Mouse (Mus musculus): ENCODE data around the gene Lca5l.

The Lca5l gene

GRCm38 (mm10) chr16:96191531-96192506 is at the start of gene Lca5l:
Lca5l (minus strand) TSS chr16:96192271.
- DNase-seq (ENCODE audit: low spot score) = peak; percentile 97

- no peak for DNase-seq (ENCODE audit: low spot score)
Measured at GRCm38 (mm10) chr16:96235366-96235970, 43.4 kb upstream of the Lca5l start, which contains the start of gene B3galt5. B3galt5 (plus strand) TSS chr16:96235801.

- DNase-seq (ENCODE audit: low spot score) = no peak
Measured at GRCm38 (mm10) chr16:96233996-96234395, 41.9 kb upstream of the Lca5l start.

- DNase-seq (ENCODE audit: low spot score) = no peak
Measured at GRCm38 (mm10) chr16:96231974-96232373, 39.9 kb upstream of the Lca5l start.

- DNase-seq (ENCODE audit: low spot score) = no peak
Measured at GRCm38 (mm10) chr16:96231251-96231650, 39.2 kb upstream of the Lca5l start.

GRCm38 (mm10) chr16:96230411-96230810 is 38.3 kb upstream of the Lca5l start:
- peak; percentile 38 for DNase-seq (ENCODE audit: low spot score)

GRCm38 (mm10) chr16:96229044-96229555 is 37.0 kb upstream of the Lca5l start:
- DNase-seq (ENCODE audit: low spot score) = no peak

GRCm38 (mm10) chr16:96228438-96228837 is 36.4 kb upstream of the Lca5l start:
- no peak for DNase-seq (ENCODE audit: low spot score)

- no peak for DNase-seq (ENCODE audit: low spot score)
Measured at GRCm38 (mm10) chr16:96222452-96222851, 30.4 kb upstream of the Lca5l start.

- DNase-seq (ENCODE audit: low spot score) = no peak
Measured at GRCm38 (mm10) chr16:96221959-96222358, 29.9 kb upstream of the Lca5l start.

- no peak for DNase-seq (ENCODE audit: low spot score)
Measured at GRCm38 (mm10) chr16:96221491-96221890, 29.4 kb upstream of the Lca5l start.

GRCm38 (mm10) chr16:96213027-96213426 is 21.0 kb upstream of the Lca5l start:
- DNase-seq (ENCODE audit: low spot score) = no peak

GRCm38 (mm10) chr16:96210856-96211255 is 18.8 kb upstream of the Lca5l start:
- no peak for DNase-seq (ENCODE audit: low spot score)

- DNase-seq (ENCODE audit: low spot score) = no peak
Measured at GRCm38 (mm10) chr16:96209789-96210188, 17.7 kb upstream of the Lca5l start.

- no peak for DNase-seq (ENCODE audit: low spot score)
Measured at GRCm38 (mm10) chr16:96201485-96202232, 9.6 kb upstream of the Lca5l start.

- no peak for DNase-seq (ENCODE audit: low spot score)
Measured at GRCm38 (mm10) chr16:96200702-96201028, 8.6 kb upstream of the Lca5l start.

GRCm38 (mm10) chr16:96199913-96200701 is 8.0 kb upstream of the Lca5l start, which contains the start of gene Sh3bgr:
Sh3bgr (plus strand) TSS chr16:96200450.
- DNase-seq (ENCODE audit: low spot score) = no peak

- DNase-seq (ENCODE audit: low spot score) = no peak
Measured at GRCm38 (mm10) chr16:96187619-96188018, 4.5 kb downstream of the Lca5l start.

GRCm38 (mm10) chr16:96179156-96179555 is 12.9 kb downstream of the Lca5l start:
- DNase-seq (ENCODE audit: low spot score) = no peak

- no peak for DNase-seq (ENCODE audit: low spot score)
Measured at GRCm38 (mm10) chr16:96175399-96175798, 16.7 kb downstream of the Lca5l start.

GRCm38 (mm10) chr16:96173648-96174047 is 18.4 kb downstream of the Lca5l start:
- no peak for DNase-seq (ENCODE audit: low spot score)
